Mouse (Mus musculus) gastrocnemius, postnatal 14 days (tissue): ENCODE measurements around the gene Gas7. TPM values are rescaled to one million over a fixed set of nuclear protein-coding genes. Genes with fewer than 3 reads are reported as not detected.

Experiments
- DNase-seq: peaks from one replicate; pipeline ENCODE4 v3.0.0; 2021; ENCODE audit warnings: mixed read lengths
- intact Hi-C: fragments of 180-260 bp; cut with DNase I; formaldehyde crosslinking; loops from one replicate; pipeline ENCODE4 v1.15.1; 2025; ENCODE audit warnings: low total_unique reads
- total RNA-seq, 2 experiments: library from RNA; stranded (reverse); gene quantifications; 2 replicates each; pipeline ENCODE4 v1.2.3; 2021

Gas7 gene
- total RNA-seq, 2 experiments from 2014 or later = 11.6 to 20.0 TPM

DNA sequence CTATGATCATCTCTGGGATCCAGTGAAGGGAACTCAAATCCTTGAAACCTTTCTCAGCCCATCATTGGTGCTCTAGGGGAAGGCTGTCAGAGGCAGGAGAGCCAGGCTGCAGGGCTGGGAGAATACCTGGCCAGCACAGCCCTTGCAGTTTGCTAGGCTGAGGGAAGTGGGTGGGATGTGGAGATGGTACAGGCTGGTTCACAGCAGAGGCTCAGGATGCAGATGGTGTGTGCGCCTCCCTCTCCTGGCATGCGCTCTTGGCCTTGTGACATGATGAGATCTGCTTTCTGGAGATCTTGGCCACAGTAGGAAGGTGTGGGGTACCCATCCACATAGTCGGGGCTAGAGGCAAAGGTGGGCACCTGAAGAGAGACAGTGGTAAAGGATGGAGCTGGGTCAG is 209.0 kb downstream of the Gas7 start:
- DNase-seq = no peak
- intact Hi-C loops = no loop called here

DNA sequence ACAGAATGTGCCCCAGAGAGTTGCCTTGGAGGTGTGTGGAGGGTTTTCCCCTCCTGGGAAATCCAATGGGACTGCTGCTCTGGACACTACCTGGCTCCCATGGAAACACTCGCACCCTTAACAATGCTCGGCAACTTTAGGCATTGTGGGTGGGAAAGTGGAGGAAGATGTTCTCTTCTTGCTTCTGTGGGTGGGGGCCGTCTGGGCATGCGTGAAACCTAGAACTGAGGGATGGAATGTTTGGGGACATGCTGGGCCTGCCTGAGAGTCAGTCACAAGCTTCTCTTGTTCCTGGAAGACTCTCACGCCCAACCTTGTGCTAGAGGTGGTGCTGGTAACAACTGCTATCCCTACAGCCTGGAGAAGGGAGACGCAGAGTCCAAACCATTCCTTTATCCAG is 209.7 kb downstream of the Gas7 start:
- intact Hi-C loops = no loop called here

DNA sequence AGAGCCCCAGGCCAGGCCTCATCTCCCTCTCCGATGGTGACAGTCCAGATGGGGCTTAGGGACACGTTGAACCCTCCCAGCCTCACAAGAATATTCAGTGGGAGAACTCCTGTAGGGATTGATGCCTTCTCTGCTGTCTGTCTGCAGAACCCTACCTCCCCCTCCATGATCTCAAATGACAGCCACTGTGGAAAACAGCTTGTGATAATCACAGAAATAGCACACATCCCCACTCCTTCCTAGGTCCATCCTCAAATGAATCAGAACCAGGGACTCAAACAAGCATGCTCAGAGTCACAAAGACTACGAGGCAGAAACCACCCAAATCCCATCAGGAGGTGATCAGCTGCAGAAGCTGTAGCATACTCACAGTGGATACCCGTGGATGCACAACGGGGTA is 210.9 kb downstream of the Gas7 start:
- intact Hi-C loops = no loop called here
- DNase-seq = no peak

More for the DNA sequence above, 209.7 kb downstream of the Gas7 start:
- no peak for DNase-seq

DNA sequence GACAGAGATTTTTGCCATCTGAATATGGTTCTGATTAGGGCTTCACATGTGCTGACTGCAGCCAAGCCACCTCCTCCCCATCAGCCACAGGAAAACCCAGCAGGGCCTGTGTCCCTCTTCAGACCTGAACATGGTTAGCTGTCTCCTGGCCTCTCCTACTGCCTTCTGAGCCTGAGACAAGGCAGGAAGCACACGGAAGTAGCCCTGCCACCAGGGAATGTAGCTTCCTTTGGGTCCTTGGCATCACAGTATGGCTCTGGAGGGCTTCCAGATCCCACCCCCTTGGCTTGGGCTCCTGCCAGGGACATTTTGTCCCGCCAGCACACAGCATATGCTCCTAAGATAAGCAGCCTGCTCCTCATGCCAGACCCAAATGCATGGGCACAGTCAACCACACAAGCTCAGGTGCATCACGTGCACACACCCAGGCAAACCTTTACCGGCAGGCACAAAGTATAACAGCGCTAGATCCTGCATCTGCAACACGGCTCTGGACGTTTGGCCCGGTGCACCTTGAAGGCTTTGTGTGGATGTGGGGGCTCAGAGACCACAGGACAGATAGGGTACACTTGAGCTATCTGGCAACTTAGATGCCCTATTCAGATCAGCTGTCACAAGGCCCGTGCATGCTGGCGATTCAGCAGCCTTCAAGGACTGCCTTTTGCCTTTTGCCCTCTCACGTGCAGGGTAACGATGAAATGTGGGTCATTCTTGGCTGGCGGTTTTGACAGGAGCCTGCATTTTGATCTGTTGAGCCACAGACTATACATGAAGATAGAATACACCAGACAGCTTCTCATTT is 212.5 kb downstream of the Gas7 start:
- DNase-seq = no peak

DNA sequence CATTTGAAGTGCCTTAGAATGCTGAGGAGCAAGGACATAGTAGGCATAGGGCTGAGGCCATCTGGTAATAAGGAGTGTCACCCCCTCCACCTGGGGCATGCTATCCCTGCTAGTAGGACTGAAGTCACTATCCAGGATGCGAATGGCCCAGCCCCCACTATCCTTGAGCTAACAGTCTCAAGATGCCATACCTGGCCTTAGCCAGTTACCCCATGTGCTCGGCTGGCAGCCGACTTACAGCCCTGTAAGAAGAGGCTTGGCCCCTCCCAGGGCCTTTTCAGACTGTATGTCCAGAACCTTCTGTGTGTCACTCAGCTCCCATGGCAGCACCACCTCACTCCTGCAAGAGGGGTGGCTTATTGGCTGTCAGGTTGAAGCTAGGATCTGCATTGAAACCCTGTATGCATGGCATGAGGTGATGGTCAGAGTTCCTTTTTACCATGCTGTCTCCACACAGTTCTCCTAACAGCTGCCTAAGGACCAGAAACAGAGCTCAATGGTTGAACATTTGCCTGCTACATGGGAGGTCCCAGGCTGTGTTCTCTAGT is 213.3 kb downstream of the Gas7 start:
- intact Hi-C loops = no loop called here
- no peak for DNase-seq

More for the DNA sequence above, 212.5 kb downstream of the Gas7 start:
- intact Hi-C loops = no loop called here

DNA sequence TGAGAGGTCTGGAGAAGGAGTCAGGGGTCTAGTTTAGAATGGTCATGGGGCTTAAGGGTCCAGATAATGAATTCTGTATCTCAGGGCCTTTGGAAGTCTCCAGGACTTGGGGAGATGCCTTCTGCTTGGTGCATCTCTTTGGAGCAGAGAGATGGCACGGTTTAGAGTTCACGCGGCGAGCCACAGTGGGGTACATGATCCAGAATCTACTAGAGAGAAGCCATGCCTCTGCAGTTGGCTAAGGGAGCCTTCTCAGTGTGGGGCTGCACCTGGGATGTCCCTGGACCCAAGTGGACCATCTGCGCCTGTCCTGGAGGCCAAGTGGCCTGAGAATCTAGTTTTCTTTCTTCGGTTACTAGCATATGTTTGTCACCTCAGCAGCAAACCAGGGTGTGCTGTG is 214.8 kb downstream of the Gas7 start:
- DNase-seq = no peak
- intact Hi-C loops = no loop called here

DNA sequence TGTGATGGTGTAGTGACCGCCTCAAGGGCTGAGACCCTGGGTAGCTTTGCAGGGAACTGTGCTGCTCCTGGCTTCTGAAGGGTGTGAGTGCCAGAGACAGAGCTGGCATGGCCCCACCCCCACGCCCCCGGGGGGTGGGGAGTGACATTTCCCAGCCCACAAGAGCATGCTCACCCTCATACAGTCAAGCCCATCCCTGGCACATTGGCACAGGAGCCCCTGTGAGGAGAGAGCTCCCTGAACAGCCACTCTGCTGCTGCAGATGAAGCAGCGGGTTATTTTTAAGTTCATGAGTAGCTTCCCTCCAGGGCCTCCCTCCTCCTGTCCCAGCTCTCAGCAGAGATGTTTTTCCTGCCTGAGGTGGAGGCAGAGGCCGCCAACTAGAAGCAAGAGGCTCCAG is 216.9 kb downstream of the Gas7 start:
- no peak for DNase-seq
- intact Hi-C loops = no loop called here

DNA sequence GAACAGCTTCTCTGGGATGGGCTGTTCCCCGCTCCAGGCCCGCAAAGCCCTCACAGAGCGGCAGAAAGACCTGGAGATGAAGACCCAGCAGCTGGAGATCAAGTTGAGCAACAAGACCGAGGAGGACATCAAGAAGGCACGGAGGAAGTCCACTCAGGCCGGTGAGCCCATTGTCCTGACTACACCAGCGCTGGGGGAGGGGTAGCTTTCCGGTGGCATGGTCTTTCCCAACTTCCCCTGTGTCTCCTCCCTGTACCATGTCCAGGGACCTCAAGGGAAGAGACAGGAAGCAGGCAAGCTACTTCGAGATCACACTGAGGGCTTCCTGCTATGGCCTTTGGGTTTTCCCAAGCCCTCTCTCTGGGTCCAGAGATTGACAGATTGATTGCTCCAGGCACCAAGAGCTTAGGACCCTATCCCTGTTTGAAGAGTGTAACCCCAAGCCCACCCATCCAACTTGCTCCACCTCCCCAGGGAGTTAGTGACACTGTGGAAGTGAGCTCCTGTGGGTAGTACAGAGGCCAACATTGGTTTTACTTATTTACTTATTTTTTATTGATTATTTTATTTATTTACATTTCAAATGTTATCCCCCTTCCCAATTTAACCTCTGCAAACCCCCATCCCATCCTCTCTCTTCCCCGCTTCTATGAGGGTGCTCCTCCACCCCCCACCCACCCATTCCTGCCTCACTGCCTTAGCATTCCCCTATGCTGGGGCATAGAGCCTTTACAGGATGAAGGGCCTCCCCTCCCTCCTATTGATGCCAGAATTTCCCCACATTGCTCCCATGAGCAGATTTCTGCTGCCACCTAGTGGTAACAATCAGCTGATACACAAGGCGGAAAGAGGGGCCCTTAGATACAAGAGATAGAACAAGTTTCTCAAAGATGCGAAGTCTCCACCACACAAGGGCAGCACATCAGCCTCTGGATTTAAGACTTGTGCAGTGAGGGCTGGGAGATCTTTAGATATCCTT is 220.6 kb downstream of the Gas7 start:
- intact Hi-C loops = loop anchor here (2.0 kb wide), 1 partner anchor 15 kb away; no protein-coding TSS in a partner anchor
- DNase-seq = no peak

DNA sequence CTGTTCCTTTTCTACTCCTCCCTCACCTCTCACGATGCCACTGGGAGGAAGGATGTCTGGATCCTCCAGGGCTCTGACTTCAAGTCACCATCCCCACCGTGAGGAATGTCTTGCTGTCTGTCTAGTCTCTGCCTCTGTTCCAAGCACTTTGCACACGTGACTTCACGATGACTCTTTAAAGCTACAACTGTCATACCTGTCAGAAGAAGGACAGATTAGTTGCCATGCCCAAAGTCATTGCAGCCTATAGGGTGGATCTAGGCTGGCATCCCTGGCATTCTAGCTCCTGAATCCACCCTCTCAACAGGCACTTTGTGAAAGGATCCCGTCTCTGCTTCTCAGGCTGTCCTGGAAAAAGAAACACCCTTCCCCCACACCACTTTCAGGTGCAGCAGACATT is 224.1 kb downstream of the Gas7 start:
- no peak for DNase-seq
- intact Hi-C loops = no loop called here

DNA sequence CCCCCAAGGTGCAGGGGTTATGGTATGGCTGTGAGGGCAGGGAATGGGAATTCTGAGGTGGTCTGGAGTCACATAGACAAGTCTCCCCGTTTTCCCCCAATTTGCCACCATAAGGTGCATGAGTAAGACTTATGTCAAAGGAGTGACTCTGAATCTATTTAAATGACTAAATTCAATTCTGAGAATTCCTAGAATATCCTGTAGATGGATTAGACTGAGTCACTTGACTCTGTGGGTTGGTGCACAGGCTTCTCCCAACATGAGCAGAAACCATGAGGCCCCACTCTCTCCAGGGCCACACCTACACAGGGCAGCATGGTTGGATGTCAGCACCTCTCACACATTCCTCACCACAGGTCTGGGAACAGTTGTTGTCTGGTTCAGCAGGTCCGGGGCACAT is 224.7 kb downstream of the Gas7 start:
- no peak for DNase-seq
- intact Hi-C loops = no loop called here

DNA sequence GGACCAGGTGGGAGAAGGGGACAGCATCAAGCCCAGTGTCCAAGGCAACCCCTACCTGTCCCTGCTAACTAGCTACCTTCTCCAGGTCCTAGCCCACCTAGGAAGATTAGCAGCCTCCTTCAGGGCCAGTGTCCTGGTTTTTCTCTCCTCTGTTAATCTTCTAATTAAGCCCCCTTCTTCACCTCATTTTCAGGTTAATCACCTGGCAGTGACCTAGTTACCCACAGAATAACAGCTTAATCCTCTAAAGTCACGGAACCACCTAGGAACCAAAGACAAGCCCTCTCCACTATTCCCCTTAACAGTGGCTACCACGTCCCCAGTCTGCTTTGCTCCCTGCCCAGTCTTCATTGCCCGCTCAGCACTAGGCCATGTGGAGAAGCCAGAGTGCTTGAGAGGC is 226.6 kb downstream of the Gas7 start:
- intact Hi-C loops = no loop called here
- no peak for DNase-seq

DNA sequence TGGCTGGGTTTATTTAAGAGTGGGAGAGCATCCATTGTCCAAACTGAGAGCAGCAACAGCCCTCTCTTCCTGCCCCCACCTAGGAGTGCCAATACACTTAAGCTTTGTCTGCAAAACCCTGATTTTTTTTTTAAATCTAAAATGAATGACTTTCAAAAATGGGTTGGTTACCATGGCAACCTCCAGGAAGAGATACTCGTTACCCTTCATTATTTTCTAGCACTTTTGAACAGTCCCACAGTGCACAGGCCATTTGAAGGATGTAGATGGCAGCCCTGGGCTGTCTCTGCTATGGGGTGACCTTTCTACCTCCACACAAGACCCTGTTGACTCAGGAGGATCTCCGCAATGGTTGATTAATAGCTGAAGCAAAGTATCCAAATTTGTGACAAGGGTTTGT is 230.9 kb downstream of the Gas7 start:
- intact Hi-C loops = no loop called here
- DNase-seq = no peak

DNA sequence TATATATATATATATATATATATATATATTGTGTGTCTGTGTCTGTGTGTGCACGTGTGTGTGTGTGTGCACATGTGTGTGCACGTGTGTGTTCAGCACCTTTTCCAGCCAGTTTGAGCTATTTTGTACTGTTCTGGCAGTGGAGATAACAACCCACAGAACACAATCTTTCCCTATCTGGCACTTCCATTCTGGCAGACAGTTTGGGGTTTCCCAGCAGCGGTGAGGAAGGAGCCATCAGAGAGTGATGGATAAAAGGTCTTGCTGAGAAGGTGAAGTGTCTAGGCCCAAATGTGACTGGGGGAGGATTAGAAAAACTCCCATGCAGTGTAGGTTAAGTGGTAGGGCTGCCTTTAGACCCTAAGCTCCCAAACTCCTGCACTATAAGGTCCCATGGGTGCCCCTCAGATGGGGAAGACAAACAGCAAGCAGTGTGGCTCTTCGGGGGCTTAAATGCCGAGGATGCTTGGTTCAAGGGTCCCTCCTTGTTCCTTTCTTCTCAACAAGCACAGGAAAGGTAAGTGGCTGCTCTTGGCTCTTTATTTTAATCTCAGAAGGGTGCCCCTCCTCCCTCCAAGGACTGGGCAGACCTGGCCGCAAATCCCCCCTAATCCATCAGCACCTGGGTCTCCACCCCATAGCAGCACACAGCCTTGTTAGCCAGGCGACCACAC is 239.6 kb downstream of the Gas7 start, which contains the start of gene Rcvrn:
Gene Rcvrn, plus strand, starts transcription at position 624 of the 674 bp plus-strand sequence.
- no peak for DNase-seq
- intact Hi-C loops = no loop called here

DNA sequence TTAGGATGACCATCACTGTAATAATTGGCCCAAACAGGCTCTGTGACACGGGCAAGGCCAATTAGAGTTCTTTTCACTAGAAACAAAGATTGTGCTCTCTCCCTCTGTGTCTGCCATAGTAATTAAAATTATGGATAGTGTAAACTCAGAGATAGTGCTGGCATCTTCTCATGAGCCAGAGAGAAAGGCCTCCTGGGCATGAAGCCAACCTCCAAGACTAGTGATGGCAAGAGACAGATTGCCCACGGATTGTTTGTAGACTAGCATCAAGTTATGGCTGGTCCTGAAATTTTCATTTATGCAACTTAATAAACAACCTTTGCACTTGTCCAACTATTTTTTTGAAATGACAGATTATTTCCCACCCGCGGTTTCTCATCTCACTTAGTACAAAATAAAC is 257.7 kb downstream of the Gas7 start:
- intact Hi-C loops = no loop called here
- DNase-seq = no peak

DNA sequence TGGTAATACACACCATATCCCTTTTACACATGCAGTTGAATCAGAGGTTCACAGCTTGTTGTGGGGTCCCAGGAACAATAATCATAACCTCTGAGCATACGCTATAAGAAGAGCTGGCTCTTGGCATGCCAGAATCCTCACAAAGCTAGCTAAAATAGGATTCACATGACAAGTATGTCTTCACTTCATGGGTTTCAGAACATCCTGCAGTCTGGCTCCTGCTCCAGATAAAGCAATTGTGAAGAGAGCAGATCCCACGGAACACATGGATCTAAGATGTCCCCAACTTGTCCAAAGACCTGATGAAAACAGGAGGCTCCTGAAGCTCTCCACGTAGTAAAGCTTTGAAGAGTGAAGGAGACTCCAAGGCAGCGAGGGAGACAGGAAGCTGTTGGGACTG is 260.1 kb downstream of the Gas7 start:
- intact Hi-C loops = no loop called here
- no peak for DNase-seq

DNA sequence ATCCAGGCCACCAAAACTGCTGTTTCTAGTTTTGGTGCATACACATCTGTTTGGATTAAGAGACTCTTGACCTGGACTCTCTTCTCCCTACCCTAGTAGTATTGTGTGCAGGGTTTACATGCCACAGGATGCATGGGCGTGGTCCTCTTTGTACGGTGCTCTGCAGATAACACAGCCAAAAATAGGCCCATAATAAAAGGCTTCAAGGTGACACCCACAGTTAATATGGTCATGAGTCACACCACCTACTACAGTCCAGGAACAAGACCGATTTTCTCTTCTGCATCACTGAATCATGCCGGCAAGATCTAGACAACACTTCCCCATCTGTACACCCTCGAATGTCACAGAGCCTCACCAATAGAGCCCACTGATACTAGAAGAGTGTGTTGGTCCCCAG is 266.2 kb downstream of the Gas7 start:
- intact Hi-C loops = no loop called here

DNA sequence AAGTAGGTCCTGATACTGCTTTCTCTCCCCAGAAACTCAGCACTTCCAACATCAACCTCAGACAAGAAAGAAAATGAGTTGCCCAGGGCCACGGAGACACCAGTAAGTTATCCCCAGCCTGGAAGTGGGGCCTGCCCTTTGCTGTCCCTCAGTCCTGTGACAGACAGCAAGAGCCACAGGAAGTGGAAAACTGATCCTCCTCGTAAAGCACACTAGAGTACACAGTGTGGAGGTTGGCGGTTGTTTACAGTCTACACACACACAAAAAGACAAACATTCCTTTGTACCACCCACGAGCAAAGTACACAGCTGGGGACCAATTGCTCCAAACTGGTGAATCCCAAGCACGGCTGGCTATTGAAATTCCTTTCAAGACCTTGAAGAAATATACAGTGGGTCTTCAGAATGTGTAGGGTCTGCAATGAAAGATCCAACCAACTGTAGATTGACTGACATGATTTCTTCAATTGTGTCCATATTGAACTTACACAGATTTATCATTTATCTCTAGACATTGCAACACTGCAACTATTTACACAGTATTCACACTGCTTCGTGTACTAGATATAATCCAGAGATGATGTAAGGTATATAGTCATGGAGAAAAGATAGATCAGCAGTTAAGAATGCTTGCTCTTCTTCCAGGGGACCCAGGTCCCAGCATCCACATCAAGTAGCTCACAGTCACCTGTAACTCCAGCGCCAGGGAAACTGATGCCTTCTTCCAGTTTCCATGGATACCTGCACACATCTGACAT is 267.3 kb downstream of the Gas7 start:
- no peak for DNase-seq
- intact Hi-C loops = no loop called here

More for the DNA sequence above, 266.2 kb downstream of the Gas7 start:
- DNase-seq = no peak

DNA sequence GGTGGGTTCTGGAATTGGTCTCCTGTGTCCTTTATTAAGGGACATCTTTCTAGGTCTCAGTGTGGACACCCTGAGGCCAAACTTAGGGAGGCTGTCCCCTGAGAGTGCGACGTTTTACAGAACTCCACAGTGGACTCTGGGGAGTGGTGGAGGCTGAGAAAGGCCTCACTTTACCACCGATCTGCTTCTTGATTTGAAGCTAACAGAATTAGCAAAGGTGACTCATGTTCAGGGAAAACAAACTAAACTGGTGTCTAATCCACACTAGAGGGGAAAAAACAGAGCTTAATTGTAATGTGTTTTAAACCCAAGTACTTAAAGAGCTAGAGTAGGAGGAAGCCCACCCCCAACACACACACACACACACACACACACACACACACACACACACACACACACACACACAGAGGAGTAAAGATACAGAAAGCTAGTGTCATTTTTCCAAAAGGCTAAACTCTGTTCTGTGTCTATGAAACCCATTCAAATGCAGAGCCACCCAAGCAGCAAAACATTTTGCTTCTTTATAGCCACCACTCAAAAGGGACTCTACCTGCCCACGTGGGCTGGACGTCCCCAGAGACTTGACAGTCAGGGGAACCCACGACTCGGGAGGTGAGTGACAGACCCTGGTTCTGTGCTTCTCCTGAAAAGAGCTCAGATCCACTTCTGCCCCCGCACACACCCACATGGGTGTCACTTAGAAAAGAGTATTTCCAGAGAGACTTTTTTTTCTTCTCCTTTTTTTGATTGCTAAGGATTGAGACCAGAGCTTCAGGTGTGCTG is 268.2 kb downstream of the Gas7 start:
- DNase-seq = no peak
- intact Hi-C loops = no loop called here
